Mouse (Mus musculus): ENCODE measurements at regions not wholly inside any gene's neighbourhood (a gene's known extent, or its start where the extent isn't known, plus 50 kb on each side); places are given as distances from the start of the nearest gene placed in this dataset.

- no peak for DNase-seq (ENCODE audit: extremely low read depth, low read depth)
Measured at GRCm38 (mm10) chr2:21908813-21909480, 318.4 kb upstream of the Myo3a start.

- peak; percentile 47 for DNase-seq (ENCODE audit: extremely low read depth, low read depth)
Measured at GRCm38 (mm10) chr2:21909481-21909966, 317.8 kb upstream of the Myo3a start.

GRCm38 (mm10) chr2:21917804-21918690 lies 309.3 kb upstream of the Myo3a start:
- peak; percentile 19 for DNase-seq (ENCODE audit: extremely low read depth, low read depth)

GRCm38 (mm10) chr2:21919091-21919490 lies 308.2 kb upstream of the Myo3a start:
- DNase-seq (ENCODE audit: extremely low read depth, low read depth), result no peak

- no peak for DNase-seq (ENCODE audit: extremely low read depth, low read depth)
Measured at GRCm38 (mm10) chr2:21927656-21928055, 299.6 kb upstream of the Myo3a start.

GRCm38 (mm10) chr2:21939993-21940392 lies 287.3 kb upstream of the Myo3a start:
- DNase-seq (ENCODE audit: extremely low read depth, low read depth), result no peak

- DNase-seq (ENCODE audit: extremely low read depth, low read depth), result peak; percentile 47
Measured at GRCm38 (mm10) chr2:21940797-21941487, 286.4 kb upstream of the Myo3a start.

- no peak for DNase-seq (ENCODE audit: extremely low read depth, low read depth)
Measured at GRCm38 (mm10) chr2:21941488-21942000, 285.8 kb upstream of the Myo3a start.

GRCm38 (mm10) chr2:21943676-21944075 lies 283.6 kb upstream of the Myo3a start:
- peak; percentile 67 for DNase-seq (ENCODE audit: extremely low read depth, low read depth)

GRCm38 (mm10) chr2:21946484-21946883 lies 280.8 kb upstream of the Myo3a start:
- no peak for DNase-seq (ENCODE audit: extremely low read depth, low read depth)

GRCm38 (mm10) chr2:21951279-21951678 lies 276.0 kb upstream of the Myo3a start:
- DNase-seq (ENCODE audit: extremely low read depth, low read depth), result no peak

GRCm38 (mm10) chr2:21956112-21956963 lies 271.0 kb upstream of the Myo3a start:
- no peak for DNase-seq (ENCODE audit: extremely low read depth, low read depth)

GRCm38 (mm10) chr2:21958365-21958764 lies 268.9 kb upstream of the Myo3a start:
- peak; percentile 70 for DNase-seq (ENCODE audit: extremely low read depth, low read depth)

- DNase-seq (ENCODE audit: extremely low read depth, low read depth), result no peak
Measured at GRCm38 (mm10) chr2:21958802-21959201, 268.5 kb upstream of the Myo3a start.

- DNase-seq (ENCODE audit: extremely low read depth, low read depth), result no peak
Measured at GRCm38 (mm10) chr2:21963343-21964026, 263.8 kb upstream of the Myo3a start.

GRCm38 (mm10) chr2:21964027-21964605 lies 263.2 kb upstream of the Myo3a start:
- DNase-seq (ENCODE audit: extremely low read depth, low read depth), result peak; percentile 93

GRCm38 (mm10) chr2:21970774-21971406 lies 256.4 kb upstream of the Myo3a start:
- DNase-seq (ENCODE audit: extremely low read depth, low read depth), result no peak

GRCm38 (mm10) chr2:21974599-21974998 lies 252.7 kb upstream of the Myo3a start:
- DNase-seq (ENCODE audit: extremely low read depth, low read depth), result no peak

GRCm38 (mm10) chr2:21975547-21975946 lies 251.8 kb upstream of the Myo3a start:
- DNase-seq (ENCODE audit: extremely low read depth, low read depth), result no peak

Data from MEL-GATA-1-ER (cell line).